Comparison of ENCODE assay signal across 8 mouse cellular contexts in the genomic region with DNA sequence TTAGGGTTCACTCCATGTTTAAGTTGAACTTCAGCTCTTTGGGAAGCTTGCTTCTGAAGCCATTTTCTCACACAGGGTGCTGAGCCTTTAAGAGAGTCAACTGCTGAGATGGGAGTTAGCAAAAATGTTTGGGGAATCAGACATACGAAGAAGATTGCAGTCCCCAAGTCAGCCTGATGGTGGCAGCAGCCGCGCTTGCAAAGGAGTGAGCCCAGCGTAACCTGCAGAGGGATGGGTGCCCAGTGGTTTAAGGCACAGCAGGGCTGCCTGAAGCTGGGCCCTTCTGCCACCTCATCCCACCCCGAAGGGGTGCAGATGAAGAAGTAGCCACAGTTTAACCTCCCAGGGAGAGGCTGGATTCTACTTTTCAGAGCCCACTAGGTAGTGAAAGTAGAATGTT. TPM values are rescaled to one million over a fixed set of nuclear protein-coding genes. Genes with fewer than 3 reads are reported as not detected.
DNase-seq lines count a peak whose midpoint lies in the region; ATAC-seq lines count a peak whose summit lies in the region.

No protein-coding gene starts in this region.

- no peak for ATAC-seq in heart, embryonic 12.5 days (ENCODE audit: insufficient number of reproducible peaks, low FRiP score)
- ATAC-seq in midbrain, embryonic 14.5 days (ENCODE audit: low FRiP score, low TSS enrichment): peak; percentile 67

- H3K4me2 ChIP-seq in heart, embryonic 12.5 days: no peak overlapping the region
- H3K4me2 ChIP-seq in midbrain, embryonic 14.5 days (ENCODE audit: low read length): no peak overlapping the region

- intact Hi-C loops in left cerebral cortex, postnatal 25 days (cut with DNase I): loop anchor here (1.0 to 10.0 kb wide), 6 partner anchors 159 to 666 kb away; no protein-coding TSS in a partner anchor

- DNase-seq in heart, adult 18-20 months: peak; percentile 39 to 90
- DNase-seq in cerebellum, postnatal 10 days: peak; percentile 94 to 96
- DNase-seq in frontal cortex, postnatal 25 days (ENCODE audit: low spot score in 2 of 2): peak; percentile 91 to 95
- DNase-seq in induced T-regulatory cell, adult 2 months (ENCODE audit: low read depth): peak; percentile 36
- peak; percentile 86 to 92 for DNase-seq in left cerebral cortex, postnatal 25 days (ENCODE audit: low spot score in 2 of 2)
- DNase-seq in midbrain, embryonic 14.5 days: peak; percentile 92
- DNase-seq in spleen, postnatal 4 days (ENCODE audit: low spot score in 2 of 2): peak; percentile 22 to 69

- no peak overlapping the region for H3K27ac ChIP-seq in heart, embryonic 12.5 days (ENCODE audit: poor library complexity, severe bottlenecking)
- no peak overlapping the region for H3K27ac ChIP-seq in midbrain, embryonic 14.5 days (replicated peaks; ENCODE audit: low read depth, low read length)

- H3K27me3 ChIP-seq in heart, embryonic 12.5 days (replicated peaks): peaks cover 58% of the 10 kb centered on the region
- H3K27me3 ChIP-seq in midbrain, embryonic 14.5 days (ENCODE audit: control insufficient read depth, insufficient read depth, low read length): peaks cover 5% of the 10 kb centered on the region

- no peaks in the 10 kb centered on the region for H3K9me3 ChIP-seq in heart, embryonic 12.5 days (replicated peaks)
- H3K9me3 ChIP-seq in midbrain, embryonic 14.5 days (ENCODE audit: control insufficient read depth, low read length): no peaks in the 10 kb centered on the region

- no peak overlapping the region for H3K4me3 ChIP-seq in heart, embryonic 12.5 days
- no peak overlapping the region for H3K4me3 ChIP-seq in midbrain, embryonic 14.5 days (replicated peaks; ENCODE audit: low read depth, low read length)

- H3K4me1 ChIP-seq in heart, embryonic 12.5 days (replicated peaks): no peaks in the 10 kb centered on the region
- no peaks in the 10 kb centered on the region for H3K4me1 ChIP-seq in midbrain, embryonic 14.5 days (ENCODE audit: control insufficient read depth, insufficient read depth, low read length)

- WGBS in heart, embryonic 12.5 days: 4% methylated on average over 5 of the region's 5 CpGs
- 5% methylated on average over 5 of the region's 5 CpGs for WGBS in midbrain, embryonic 14.5 days

- no peak overlapping the region for H3K9ac ChIP-seq in heart, embryonic 12.5 days
- no peak overlapping the region for H3K9ac ChIP-seq in midbrain, embryonic 14.5 days (replicated peaks; ENCODE audit: low read length)

- H3K36me3 ChIP-seq in heart, embryonic 12.5 days: no peaks in the 10 kb centered on the region
- H3K36me3 ChIP-seq in midbrain, embryonic 14.5 days (ENCODE audit: control insufficient read depth, insufficient read depth, low read length): no peaks in the 10 kb centered on the region

RNA-seq across cellular contexts. Expression of a gene that starts 13.0 kb away (rescaled TPM):
- total RNA-seq in heart, adult 18-20 months (2021): under 1 TPM; 0.47 to 0.51 TPM
- polyA plus RNA-seq in heart, embryonic 12.5 days (2016; fragmentation: Nextera tagmentation; extraction: Ambion mirVana): 0.95 and 1.3 TPM in 2 replicates
- 10 to 100 TPM; 66.3 to 71.9 TPM for total RNA-seq in left cerebral cortex, postnatal 25 days (2021)
- polyA plus RNA-seq in midbrain, embryonic 14.5 days (2014; fragmentation: Nextera tagmentation; extraction: Ambion mirVana): 34.2 and 44.5 TPM in 2 replicates

Comparison
In these comparisons a context has a peak if more than half of its experiments do, and no peak if none do; other contexts are left out.
1. DNase-seq: peak in every context shown above with its lines; median percentile 95 in cerebellum, postnatal 10 days; 93 in frontal cortex, postnatal 25 days; 92 in midbrain, embryonic 14.5 days; 89 in left cerebral cortex, postnatal 25 days; 64 in heart, adult 18-20 months; 46 in spleen, postnatal 4 days; 36 in induced T-regulatory cell, adult 2 months.
2. RNA of a gene that starts 13.0 kb away (total RNA-seq): 66.3 to 71.9 TPM in left cerebral cortex, postnatal 25 days; 0.47 to 0.51 TPM in heart, adult 18-20 months; every median in the first group is over 10 times any median in the second.